Mouse (Mus musculus): ENCODE measurements at regions not wholly inside any gene's neighbourhood (a gene's known extent, or its start where the extent isn't known, plus 50 kb on each side); places are given as distances from the start of the nearest gene placed in this dataset.

GRCm38 (mm10) chr5:119747038-119747437, 76.6 kb downstream of the Tbx3 start:
- peak; percentile 49 for TF ChIP-seq CTCF (IDR thresholded peaks at IDR 0.05)
- no peak for TF ChIP-seq POLR2A (IDR thresholded peaks at IDR 0.05; ENCODE audit: insufficient read depth, low read depth, low read length)
- TF ChIP-seq EP300 (IDR thresholded peaks at IDR 0.05; ENCODE audit: insufficient read depth, low read depth, low read length), result no peak
